Mouse (Mus musculus): Measurements from ENCODE around the gene Mt1. TPM values are rescaled to one million over a fixed set of nuclear protein-coding genes. Genes with fewer than 3 reads are reported as not detected.

The Mt1 gene
- total and polyA plus RNA-seq, 3 experiments = 1,659 to 5,354 (median 3,016) TPM

DNA sequence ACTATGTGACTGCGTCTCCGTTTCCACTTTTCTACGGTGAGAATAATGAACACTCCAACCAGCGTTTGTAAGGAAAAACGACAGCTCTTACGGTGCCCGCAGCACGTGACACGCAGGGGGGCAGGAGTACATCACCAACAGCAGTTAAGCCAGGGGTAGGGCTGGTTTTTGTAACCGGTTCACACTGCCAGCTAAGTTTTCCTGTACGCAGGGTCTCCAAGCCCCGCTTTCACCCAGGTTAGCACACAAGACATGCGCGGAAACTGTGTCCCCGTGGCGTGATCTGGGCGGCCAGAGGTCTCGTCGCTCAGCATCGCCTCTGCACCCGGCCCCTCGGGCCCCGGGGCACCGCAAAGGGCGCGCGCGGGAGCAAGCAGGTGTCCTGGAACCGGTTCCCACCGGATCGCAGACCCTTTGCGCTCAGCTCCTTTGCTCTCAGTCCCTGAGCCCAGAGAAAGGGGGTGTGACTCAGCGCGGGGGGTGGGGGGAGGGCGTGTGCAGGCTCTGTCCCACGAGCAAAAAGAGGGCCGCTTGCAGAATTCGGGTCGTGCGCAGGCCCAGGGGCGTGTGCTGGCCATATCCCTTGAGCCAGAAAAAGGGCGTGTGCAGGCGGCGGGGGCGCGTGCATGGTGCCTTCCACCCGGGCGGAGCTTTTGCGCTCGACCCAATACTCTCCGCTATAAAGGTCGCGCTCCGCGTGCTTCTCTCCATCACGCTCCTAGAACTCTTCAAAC is 6.6 kb upstream of the Mt1 start, which contains the start of gene Mt2:
Mt2 (plus strand) TSS at position 590 of the 734 bp plus-strand sequence.
- DNase-seq (ENCODE audit: low spot score) = peak; percentile 88
- Histone ChIP-seq H3K36me3 (replicated peaks) (peaks cover 7% of the 10 kb centered on the region), H3K27me3 (ENCODE audit: insufficient read depth, low read length) (no peaks in the 10 kb centered on the region), H3K9me3 (replicated peaks) (no peaks in the 10 kb centered on the region), H3K4me3 (ENCODE audit: low read depth, low read length) (peak within 1 kb of the TSS; percentile 82), H3K4me1 (ENCODE audit: insufficient read depth, low read depth, low read length) (peaks cover 76% of the 10 kb centered on the region)
- peak; percentile 75 for ATAC-seq (ENCODE audit: extremely low read depth, insufficient number of reproducible peaks, low FRiP score, poor library complexity, severe bottlenecking)
- TF ChIP-seq POLR2AphosphoS5 (IDR thresholded peaks at IDR 0.05; ENCODE audit: insufficient replicate concordance, low read depth, low read length) (no peak), CTCF (IDR thresholded peaks at IDR 0.05; ENCODE audit: low read depth, low read length) (no peak), GATA1 (IDR thresholded peaks at IDR 0.05; ENCODE audit: borderline replicate concordance, low read length) (no peak), TAL1 (conservative IDR thresholded peaks at IDR 0.05; ENCODE audit: low read depth, low read length) (no peak), GATA2 (IDR thresholded peaks at IDR 0.05; ENCODE audit: borderline replicate concordance, low read depth, low read length) (no peak)

DNA sequence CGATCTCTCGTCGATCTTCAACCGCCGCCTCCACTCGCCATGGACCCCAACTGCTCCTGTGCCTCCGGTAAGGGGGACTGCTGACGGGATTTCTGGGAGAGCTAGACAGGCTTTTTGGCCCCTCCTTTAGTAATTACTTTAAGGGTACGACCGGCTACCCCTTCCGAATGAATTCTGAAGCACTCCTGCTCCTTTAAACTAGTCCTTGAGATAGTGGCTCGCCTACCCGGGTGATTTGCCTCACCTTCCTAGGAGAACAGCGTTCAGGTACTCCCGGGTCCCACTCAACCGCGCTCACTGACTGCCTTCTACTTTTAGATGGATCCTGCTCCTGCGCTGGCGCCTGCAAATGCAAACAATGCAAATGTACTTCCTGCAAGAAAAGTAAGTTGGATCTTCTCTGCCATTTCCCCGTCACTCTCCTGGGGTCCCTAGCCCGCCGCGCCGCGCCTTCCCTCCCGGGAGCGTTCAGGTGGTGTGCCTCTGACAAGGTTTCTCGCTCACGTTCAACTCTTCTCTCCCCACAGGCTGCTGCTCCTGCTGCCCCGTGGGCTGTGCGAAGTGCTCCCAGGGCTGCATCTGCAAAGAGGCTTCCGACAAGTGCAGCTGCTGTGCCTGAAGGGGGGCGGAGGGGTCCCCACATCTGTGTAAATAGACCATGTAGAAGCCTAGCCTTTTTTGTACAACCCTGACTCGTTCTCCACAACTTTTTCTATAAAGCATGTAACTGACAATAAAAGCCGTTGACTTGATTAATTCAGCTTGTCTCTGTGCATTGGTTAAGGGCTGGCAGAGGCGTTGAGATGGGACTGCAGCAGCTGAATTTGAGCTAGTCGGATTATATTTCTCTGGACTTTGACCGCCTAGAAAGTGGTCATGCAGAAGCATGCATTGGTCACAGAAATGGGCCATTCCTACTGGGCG is 5.8 kb upstream of the Mt1 start:
- ATAC-seq (ENCODE audit: extremely low read depth, insufficient number of reproducible peaks, low FRiP score, poor library complexity, severe bottlenecking) = no peak
- TF ChIP-seq TAL1 (conservative IDR thresholded peaks at IDR 0.05; ENCODE audit: low read depth, low read length) = no peak
- peak; percentile 9; the same call in 1 of the 2 replicates for TF ChIP-seq CTCF (IDR thresholded peaks at IDR 0.05; ENCODE audit: low read depth, low read length)
- no peak for TF ChIP-seq GATA1 (IDR thresholded peaks at IDR 0.05; ENCODE audit: borderline replicate concordance, low read length)
- TF ChIP-seq GATA2 (IDR thresholded peaks at IDR 0.05; ENCODE audit: borderline replicate concordance, low read depth, low read length) = no peak
- 0 out of 2 replicates have a peak, but pooled peaks have one; percentile 64 for TF ChIP-seq POLR2AphosphoS5 (IDR thresholded peaks at IDR 0.05; ENCODE audit: insufficient replicate concordance, low read depth, low read length)
- no peak for DNase-seq (ENCODE audit: low spot score)
- Histone ChIP-seq H3K4me3 (ENCODE audit: low read depth, low read length) (peak overlapping the region; percentile 82), H3K36me3 (replicated peaks) (peaks cover 7% of the 10 kb centered on the region), H3K27me3 (ENCODE audit: insufficient read depth, low read length) (no peaks in the 10 kb centered on the region), H3K4me1 (ENCODE audit: insufficient read depth, low read depth, low read length) (peaks cover 74% of the 10 kb centered on the region), H3K9me3 (replicated peaks) (no peaks in the 10 kb centered on the region)

DNA sequence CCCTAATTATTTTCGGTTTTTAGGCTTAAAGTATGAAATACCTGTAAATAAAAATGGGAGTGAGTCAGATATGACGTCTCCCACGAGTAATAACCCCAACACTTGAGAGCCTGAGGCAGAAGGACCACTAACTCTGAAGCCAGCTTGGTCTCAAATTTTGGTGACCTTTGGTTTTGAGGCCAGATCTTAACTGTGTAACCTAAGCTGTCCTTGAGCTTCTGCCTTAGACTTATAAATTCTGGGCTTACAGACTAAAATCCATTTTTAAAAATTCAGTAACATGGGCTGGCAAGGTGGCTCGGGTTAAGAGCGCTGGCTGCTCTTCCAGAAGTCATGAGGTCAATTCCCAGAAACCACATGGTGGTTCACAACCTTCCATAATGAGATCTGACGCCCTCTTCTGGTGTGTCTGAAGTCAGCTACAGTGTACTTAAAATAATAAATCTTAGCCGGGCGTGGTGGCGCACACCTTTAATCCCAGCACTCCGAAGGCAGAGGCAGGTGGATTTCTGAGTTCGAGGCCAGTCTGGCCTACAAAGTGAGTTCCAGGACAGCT is 5.0 kb upstream of the Mt1 start:
- DNase-seq (ENCODE audit: low spot score) (no peak), ATAC-seq (ENCODE audit: extremely low read depth, insufficient number of reproducible peaks, low FRiP score, poor library complexity, severe bottlenecking) (no peak)
- Histone ChIP-seq H3K9me3 (replicated peaks) (no peaks in the 10 kb centered on the region), H3K36me3 (replicated peaks) (peaks cover 7% of the 10 kb centered on the region), H3K4me1 (ENCODE audit: insufficient read depth, low read depth, low read length) (peaks cover 75% of the 10 kb centered on the region), H3K27me3 (ENCODE audit: insufficient read depth, low read length) (no peaks in the 10 kb centered on the region), H3K4me3 (ENCODE audit: low read depth, low read length) (peak overlapping the region; percentile 82)
- TF ChIP-seq TAL1 (conservative IDR thresholded peaks at IDR 0.05; ENCODE audit: low read depth, low read length) = no peak
- no peak for TF ChIP-seq GATA2 (IDR thresholded peaks at IDR 0.05; ENCODE audit: borderline replicate concordance, low read depth, low read length)
- no peak; the same call in 1 of the 2 replicates for TF ChIP-seq POLR2AphosphoS5 (IDR thresholded peaks at IDR 0.05; ENCODE audit: insufficient replicate concordance, low read depth, low read length)
- TF ChIP-seq GATA1 (IDR thresholded peaks at IDR 0.05; ENCODE audit: borderline replicate concordance, low read length) = no peak
- TF ChIP-seq CTCF (IDR thresholded peaks at IDR 0.05; ENCODE audit: low read depth, low read length) = no peak

DNA sequence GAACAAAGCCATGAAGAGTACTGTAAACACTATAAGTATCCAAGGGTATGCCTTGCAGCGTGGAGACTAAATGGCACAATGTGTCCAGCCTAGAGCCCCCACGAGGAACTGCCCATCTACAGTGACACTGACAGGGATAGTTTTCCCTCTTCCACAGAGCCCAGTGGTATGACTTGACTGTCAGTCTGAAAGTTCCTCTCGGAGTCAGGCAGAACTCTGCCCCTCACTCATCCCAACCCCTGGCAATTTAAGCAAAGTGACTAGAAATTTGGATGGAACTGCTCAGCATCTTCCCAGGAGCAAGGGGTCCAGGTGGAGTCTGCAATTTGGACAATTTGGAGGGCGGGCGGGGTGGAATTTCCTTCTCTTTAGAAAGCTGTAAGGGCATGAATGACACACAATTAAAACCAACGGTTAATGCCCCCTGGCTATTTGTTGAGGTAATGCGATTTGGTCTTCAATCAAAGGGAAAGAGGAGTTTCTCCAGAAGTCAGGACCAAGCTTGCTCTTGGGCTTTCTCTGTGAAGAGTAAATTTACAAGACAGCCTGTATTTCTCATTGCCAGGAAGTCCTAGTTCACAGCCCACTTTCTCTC is 4.2 kb upstream of the Mt1 start:
- DNase-seq (ENCODE audit: low spot score) (no peak), ATAC-seq (ENCODE audit: extremely low read depth, insufficient number of reproducible peaks, low FRiP score, poor library complexity, severe bottlenecking) (no peak)
- H3K4me3 ChIP-seq (ENCODE audit: low read depth, low read length) = peak overlapping the region; percentile 82; the same call in 1 of the 2 replicates
- peaks cover 10% of the 10 kb centered on the region for H3K36me3 ChIP-seq (replicated peaks)
- H3K4me1 ChIP-seq (ENCODE audit: insufficient read depth, low read depth, low read length) = peaks cover 67% of the 10 kb centered on the region
- no peaks in the 10 kb centered on the region for H3K27me3 ChIP-seq (ENCODE audit: insufficient read depth, low read length)
- no peak for TF ChIP-seq CTCF (IDR thresholded peaks at IDR 0.05; ENCODE audit: low read depth, low read length)
- TF ChIP-seq POLR2AphosphoS5 (IDR thresholded peaks at IDR 0.05; ENCODE audit: insufficient replicate concordance, low read depth, low read length) = 0 out of 2 replicates have a peak, but pooled peaks have one; percentile 76
- no peak for TF ChIP-seq GATA1 (IDR thresholded peaks at IDR 0.05; ENCODE audit: borderline replicate concordance, low read length)
- TF ChIP-seq GATA2 (IDR thresholded peaks at IDR 0.05; ENCODE audit: borderline replicate concordance, low read depth, low read length) = no peak
- TF ChIP-seq TAL1 (conservative IDR thresholded peaks at IDR 0.05; ENCODE audit: low read depth, low read length) = no peak
- H3K9me3 ChIP-seq (replicated peaks) = no peaks in the 10 kb centered on the region

DNA sequence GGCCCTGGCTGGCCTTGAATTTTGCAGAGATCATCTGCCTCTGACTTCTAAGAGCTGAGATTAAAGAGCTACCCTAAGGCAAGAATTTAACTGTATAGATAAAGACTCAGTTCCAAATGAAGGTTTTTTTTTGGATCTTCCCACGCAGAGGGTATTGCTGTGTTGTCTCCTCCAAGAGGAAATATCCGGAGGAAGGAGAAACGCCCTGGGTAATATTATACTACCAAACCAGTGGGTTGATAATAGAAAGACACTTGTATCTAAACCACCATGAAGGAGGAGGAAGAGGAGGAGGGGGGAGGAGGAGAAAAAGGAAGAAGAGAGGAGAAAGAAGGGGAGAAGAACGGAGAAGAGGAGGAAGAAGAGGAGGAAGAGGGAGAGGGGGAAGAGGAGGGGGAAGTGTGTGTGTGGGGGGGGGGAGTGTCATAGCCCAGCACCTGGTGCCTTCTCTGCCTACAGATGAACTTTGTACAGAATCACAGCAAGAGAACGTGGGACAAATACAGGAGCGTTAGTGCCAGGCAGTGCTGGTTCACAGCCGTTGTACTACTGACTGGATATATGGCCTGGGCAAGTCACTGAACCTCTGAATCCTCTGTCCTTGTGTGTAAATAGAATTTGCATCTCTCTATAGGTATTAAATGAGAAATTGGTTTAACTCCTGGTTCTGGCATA is 1.0 kb upstream of the Mt1 start:
- TF ChIP-seq GATA2 (IDR thresholded peaks at IDR 0.05; ENCODE audit: borderline replicate concordance, low read depth, low read length) (no peak), POLR2AphosphoS5 (IDR thresholded peaks at IDR 0.05; ENCODE audit: insufficient replicate concordance, low read depth, low read length) (no peak), CTCF (IDR thresholded peaks at IDR 0.05; ENCODE audit: low read depth, low read length) (no peak), TAL1 (conservative IDR thresholded peaks at IDR 0.05; ENCODE audit: low read depth, low read length) (no peak), GATA1 (IDR thresholded peaks at IDR 0.05; ENCODE audit: borderline replicate concordance, low read length) (no peak)
- peaks cover 65% of the 10 kb centered on the region for H3K4me1 ChIP-seq (ENCODE audit: insufficient read depth, low read depth, low read length)
- no peaks in the 10 kb centered on the region for H3K9me3 ChIP-seq (replicated peaks)
- DNase-seq (ENCODE audit: low spot score) (no peak), ATAC-seq (ENCODE audit: extremely low read depth, insufficient number of reproducible peaks, low FRiP score, poor library complexity, severe bottlenecking) (no peak)
- no peaks in the 10 kb centered on the region for H3K27me3 ChIP-seq (ENCODE audit: insufficient read depth, low read length)
- peaks cover 20% of the 10 kb centered on the region for H3K36me3 ChIP-seq (replicated peaks)
- H3K4me3 ChIP-seq (ENCODE audit: low read depth, low read length) = peak overlapping the region; percentile 78; the same call in 1 of the 2 replicates

Measured in G1E (cell line).